In genomic region chr14:72234234-72235075, GRCm38 (mm10) we compare ENCODE assay signal across 12 mouse cellular contexts.
DNase-seq lines count a peak whose midpoint lies in the region; ATAC-seq and TF ChIP-seq lines count a peak whose summit lies in the region.
"Had no signal": no experiment of that assay in that cellular context is flagged by ENCODE, and none has a peak within 500 bp of the region (broad histone marks: within the 10 kb centered on the region; RNA-seq: fewer than 3 reads in every experiment).

No protein-coding gene starts in this region.

- H3K4me2 ChIP-seq in hindbrain, embryonic 13.5 days: no peak overlapping the region
- H3K4me2 ChIP-seq: limb, embryonic 12.5 days; neural tube, embryonic 15.5 days had no signal

- no peaks in the 10 kb centered on the region for H3K36me3 ChIP-seq in hindbrain, embryonic 13.5 days
- H3K36me3 ChIP-seq: limb, embryonic 12.5 days; neural tube, embryonic 15.5 days had no signal

- DNase-seq in layer of hippocampus, adult 11-12 months (ENCODE audit: low spot score): peak; percentile 32
- DNase-seq in layer of hippocampus, adult 2 months (ENCODE audit: low spot score in 2 of 2): no peak
- peak; percentile 80 to 92 for DNase-seq in cerebellum, adult 2 months
- DNase-seq in layer of hippocampus, adult 9-11 months: peak; percentile 26
- peak; percentile 18 to 32 for DNase-seq in right cerebral cortex, postnatal 36 days (ENCODE audit: low spot score in 2 of 2)
- DNase-seq in heart, adult 8-10 months (ENCODE audit: low spot score): no peak
- DNase-seq: heart, postnatal 10 days; kidney, postnatal 10 days; thymus, postnatal 25 days had no signal

- no peak overlapping the region for H3K27ac ChIP-seq in layer of hippocampus, adult 2 months
- H3K27ac ChIP-seq in cerebellum, adult 2 months (ENCODE audit: insufficient read depth, low read length): no peak overlapping the region
- H3K27ac ChIP-seq in hindbrain, embryonic 13.5 days: no peak overlapping the region
- H3K27ac ChIP-seq: limb, embryonic 12.5 days; neural tube, embryonic 15.5 days had no signal

- TF ChIP-seq POLR2A in cerebellum, adult 2 months (IDR thresholded peaks at IDR 0.05; ENCODE audit: borderline replicate concordance, insufficient read depth, low read length): no peak

- no peaks in the 10 kb centered on the region; the same call in 1 of the 2 replicates for H3K27me3 ChIP-seq in cerebellum, adult 2 months (ENCODE audit: control insufficient read depth, insufficient read depth, low read length)
- no peaks in the 10 kb centered on the region for H3K27me3 ChIP-seq in hindbrain, embryonic 13.5 days
- H3K27me3 ChIP-seq: limb, embryonic 12.5 days; neural tube, embryonic 15.5 days had no signal

- no peak for TF ChIP-seq CTCF in layer of hippocampus, adult 2 months (conservative IDR thresholded peaks at IDR 0.05)
- no peak; the same call in 1 of the 2 replicates for TF ChIP-seq CTCF in cerebellum, adult 2 months (IDR thresholded peaks at IDR 0.05; ENCODE audit: borderline replicate concordance, insufficient read depth, low read depth, low read length)

- H3K4me1 ChIP-seq in cerebellum, adult 2 months (ENCODE audit: control insufficient read depth, insufficient read depth, low read length): peaks cover 2% of the 10 kb centered on the region; the same call in 1 of the 2 replicates
- no peaks in the 10 kb centered on the region for H3K4me1 ChIP-seq in hindbrain, embryonic 13.5 days (replicated peaks)
- H3K4me1 ChIP-seq: limb, embryonic 12.5 days; neural tube, embryonic 15.5 days had no signal

- 31% methylated on average over 6 of the region's 6 CpGs for WGBS in cerebellum, adult 2 months
- WGBS in hindbrain, embryonic 13.5 days: 77% methylated on average over 6 of the region's 6 CpGs

- H3K9ac ChIP-seq in hindbrain, embryonic 13.5 days: no peak overlapping the region
- H3K9ac ChIP-seq: limb, embryonic 12.5 days; neural tube, embryonic 15.5 days had no signal

- H3K9me3 ChIP-seq in hindbrain, embryonic 13.5 days: no peaks in the 10 kb centered on the region
- H3K9me3 ChIP-seq: limb, embryonic 12.5 days; neural tube, embryonic 15.5 days had no signal

- no peak for ATAC-seq in hindbrain, embryonic 13.5 days (ENCODE audit: low FRiP score)

- no peak overlapping the region for H3K4me3 ChIP-seq in layer of hippocampus, adult 2 months
- H3K4me3 ChIP-seq in cerebellum, adult 2 months (replicated peaks; ENCODE audit: insufficient read depth, low read depth, low read length): no peak overlapping the region
- H3K4me3 ChIP-seq in hindbrain, embryonic 13.5 days: no peak overlapping the region
- H3K4me3 ChIP-seq: limb, embryonic 12.5 days; neural tube, embryonic 15.5 days had no signal

Comparison
In these comparisons a context has a peak if more than half of its experiments do, and no peak if none do; other contexts are left out.
1. DNase-seq: peak in layer of hippocampus, adult 11-12 months (single experiment), cerebellum, adult 2 months (2 of 2), layer of hippocampus, adult 9-11 months (single experiment) and right cerebral cortex, postnatal 36 days (2 of 2); none in layer of hippocampus, adult 2 months (0 of 2) and heart, adult 8-10 months (single experiment).